Mouse (Mus musculus): Measurements from ENCODE around the gene Olfr984. TPM values are rescaled to one million over a fixed set of nuclear protein-coding genes. Genes with fewer than 3 reads are reported as not detected.

Gene Olfr984
- polyA plus RNA-seq, 1 experiment from 2014 or later: not detected

DNA sequence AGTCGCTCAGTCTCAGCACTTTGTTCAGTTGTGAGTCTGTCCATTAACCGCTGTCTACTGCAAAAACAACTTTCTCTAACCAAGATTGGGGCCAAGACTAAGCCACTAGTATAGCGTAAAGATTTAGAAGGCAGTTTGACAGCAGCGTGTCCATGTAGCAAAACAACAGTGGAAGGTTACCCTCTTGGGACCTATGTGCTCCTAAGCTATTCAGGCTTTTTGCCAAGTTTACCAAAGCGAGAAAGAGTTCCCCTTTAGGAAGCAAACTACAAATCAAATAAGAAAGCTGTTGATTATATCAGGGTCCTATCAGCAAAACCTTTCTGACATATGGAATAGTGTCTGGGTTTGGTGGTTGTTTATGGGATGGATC, 3.3 kb upstream of the Olfr984 start:
- H3K9ac ChIP-seq: no peak overlapping the region
- WGBS: 62% methylated on average over 5 of the region's 5 CpGs
- ATAC-seq (ENCODE audit: insufficient read depth): no peak
- no peak overlapping the region for H3K27ac ChIP-seq (ENCODE audit: low read depth)
- H3K9me3 ChIP-seq (ENCODE audit: low read depth, low read length): no peaks in the 10 kb centered on the region
- TF ChIP-seq CTCF (IDR thresholded peaks at IDR 0.05; ENCODE audit: low read depth): no peak
- H3K27me3 ChIP-seq (ENCODE audit: insufficient read depth, low read length): no peaks in the 10 kb centered on the region
- H3K36me3 ChIP-seq (ENCODE audit: insufficient read depth): no peaks in the 10 kb centered on the region
- H3K4me3 ChIP-seq (ENCODE audit: low read depth, low read length): no peak overlapping the region
- H3K4me2 ChIP-seq: peak overlapping the region; percentile 21; the same call in 1 of the 2 replicates
- H3K4me1 ChIP-seq (ENCODE audit: insufficient read depth): no peaks in the 10 kb centered on the region
- peak; percentile 38 for DNase-seq

DNA sequence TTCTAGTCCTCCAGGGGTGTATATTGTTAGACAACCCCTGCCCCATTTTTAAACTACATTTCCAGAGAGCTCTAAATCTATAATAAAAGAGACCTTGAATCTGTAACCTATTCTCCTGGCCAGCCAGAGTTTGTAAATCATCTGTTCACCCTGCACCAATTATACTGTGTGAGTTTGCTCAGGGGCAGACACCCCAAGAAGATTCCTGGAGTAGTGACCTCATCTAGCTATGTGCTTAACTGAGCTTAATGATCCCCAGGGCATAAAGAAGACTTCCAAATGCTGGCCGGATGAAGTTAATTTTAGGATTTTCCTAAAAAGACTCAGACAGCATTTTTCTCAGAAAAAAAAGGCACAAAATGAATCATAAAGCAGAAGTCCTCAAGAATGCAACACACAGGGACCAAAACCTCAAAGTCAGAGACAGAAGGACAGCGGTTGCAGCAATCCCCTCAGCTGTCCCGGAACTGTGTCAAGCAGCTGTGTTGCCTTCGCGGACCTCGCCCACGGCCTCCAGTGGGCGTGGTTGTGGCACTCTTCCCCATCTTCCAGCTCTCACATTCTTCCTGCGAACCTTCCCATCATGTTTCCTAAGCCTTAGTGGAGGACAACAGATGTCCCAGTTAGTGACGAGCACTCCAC, 2.8 kb upstream of the Olfr984 start:
- Histone ChIP-seq H3K9ac (no peak overlapping the region), H3K27me3 (ENCODE audit: insufficient read depth, low read length) (no peaks in the 10 kb centered on the region), H3K4me1 (ENCODE audit: insufficient read depth) (no peaks in the 10 kb centered on the region), H3K4me3 (ENCODE audit: low read depth, low read length) (no peak overlapping the region), H3K36me3 (ENCODE audit: insufficient read depth) (no peaks in the 10 kb centered on the region), H3K4me2 (peak overlapping the region; percentile 21; the same call in 1 of the 2 replicates), H3K9me3 (ENCODE audit: low read depth, low read length) (no peaks in the 10 kb centered on the region), H3K27ac (ENCODE audit: low read depth) (no peak overlapping the region)
- DNase-seq (peak; percentile 53), ATAC-seq (ENCODE audit: insufficient read depth) (peak; percentile 74)
- 31% methylated on average over 10 of the region's 10 CpGs for WGBS
- TF ChIP-seq CTCF (IDR thresholded peaks at IDR 0.05; ENCODE audit: low read depth): no peak

DNA sequence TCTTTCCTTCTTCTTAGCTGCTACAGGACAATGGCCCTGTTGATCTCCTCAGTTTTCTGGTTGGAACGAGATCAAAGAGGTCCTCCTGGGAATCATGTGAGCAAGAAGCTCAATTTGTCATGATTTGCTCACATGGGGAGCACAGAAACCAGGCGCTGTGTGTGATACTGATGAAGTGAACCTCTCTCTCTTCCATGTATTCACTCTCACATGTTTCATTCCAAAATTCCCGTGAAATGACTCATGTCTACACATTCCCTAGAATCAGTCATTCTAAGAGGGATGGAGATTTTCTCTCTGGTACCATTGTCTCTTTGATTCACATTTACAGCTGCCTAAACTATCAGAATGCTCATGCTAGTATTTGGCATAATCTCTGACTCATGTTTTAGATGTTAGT, 19.2 kb downstream of the Olfr984 start:
- H3K27ac ChIP-seq (ENCODE audit: low read depth): no peak overlapping the region

DNA sequence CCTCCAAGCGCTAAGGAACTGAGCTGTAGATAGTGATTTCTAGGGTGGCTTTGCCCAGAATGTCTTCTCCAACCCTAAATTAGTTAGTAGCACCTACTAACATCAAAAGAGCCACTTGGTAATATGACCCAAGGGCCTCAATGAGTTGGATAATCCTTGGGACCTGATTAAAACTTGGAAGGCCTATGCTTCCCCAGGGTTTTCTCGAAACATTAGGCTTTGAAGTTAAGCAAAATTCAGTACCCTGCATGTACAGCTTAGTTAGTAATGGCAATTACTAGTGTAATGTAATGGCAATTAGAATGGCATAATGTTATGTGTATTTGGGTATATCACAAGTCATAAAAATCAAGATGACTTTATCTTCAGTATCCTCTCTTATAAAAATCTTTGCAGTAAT, 20.5 kb downstream of the Olfr984 start, which contains the start of gene Olfr983:
Olfr983 (minus strand) TSS at position 101 of the 400 bp plus-strand sequence.
- ATAC-seq (ENCODE audit: insufficient read depth) (no peak), DNase-seq (no peak)
- H3K4me3 ChIP-seq (ENCODE audit: low read depth, low read length): no peak within 1 kb of the TSS
- no peak within 1 kb of the TSS for H3K27ac ChIP-seq (ENCODE audit: low read depth)
- H3K9ac ChIP-seq: no peak within 1 kb of the TSS
- no peaks in the 10 kb centered on the region for H3K27me3 ChIP-seq (ENCODE audit: insufficient read depth, low read length)
- H3K4me1 ChIP-seq (ENCODE audit: insufficient read depth): no peaks in the 10 kb centered on the region
- H3K4me2 ChIP-seq: no peak within 1 kb of the TSS
- no peak for TF ChIP-seq CTCF (IDR thresholded peaks at IDR 0.05; ENCODE audit: low read depth)
- WGBS: 72% methylated on average over 2 of the region's 2 CpGs
- H3K9me3 ChIP-seq (ENCODE audit: low read depth, low read length): no peaks in the 10 kb centered on the region
- no peaks in the 10 kb centered on the region for H3K36me3 ChIP-seq (ENCODE audit: insufficient read depth)

More for the DNA sequence above, 19.2 kb downstream of the Olfr984 start:
- no peak for DNase-seq
- Histone ChIP-seq H3K27me3 (ENCODE audit: insufficient read depth, low read length) (no peaks in the 10 kb centered on the region), H3K4me2 (no peak overlapping the region), H3K4me1 (ENCODE audit: insufficient read depth) (no peaks in the 10 kb centered on the region), H3K9ac (no peak overlapping the region), H3K9me3 (ENCODE audit: low read depth, low read length) (no peaks in the 10 kb centered on the region), H3K4me3 (ENCODE audit: low read depth, low read length) (no peak overlapping the region), H3K36me3 (ENCODE audit: insufficient read depth) (no peaks in the 10 kb centered on the region)
- no peak for TF ChIP-seq CTCF (IDR thresholded peaks at IDR 0.05; ENCODE audit: low read depth)
- WGBS: 56% methylated on average over 3 of the region's 3 CpGs
- ATAC-seq (ENCODE audit: insufficient read depth): no peak

GRCm38 (mm10) chr9:40073529-40073928, 40.5 kb downstream of the Olfr984 start, which contains the start of gene Olfr982:
Gene Olfr982 (plus strand): TSS chr9:40073829.
- Histone ChIP-seq H3K4me3 (ENCODE audit: low read depth, low read length) (no peak within 1 kb of the TSS), H3K4me1 (ENCODE audit: insufficient read depth) (no peaks in the 10 kb centered on the region), H3K27me3 (ENCODE audit: insufficient read depth, low read length) (no peaks in the 10 kb centered on the region), H3K9ac (no peak within 1 kb of the TSS), H3K36me3 (ENCODE audit: insufficient read depth) (no peaks in the 10 kb centered on the region), H3K9me3 (ENCODE audit: low read depth, low read length) (no peaks in the 10 kb centered on the region), H3K4me2 (no peak within 1 kb of the TSS), H3K27ac (ENCODE audit: low read depth) (no peak within 1 kb of the TSS)
- DNase-seq (no peak), ATAC-seq (ENCODE audit: insufficient read depth) (no peak)
- 74% methylated on average over 2 of the region's 2 CpGs for WGBS
- no peak for TF ChIP-seq CTCF (IDR thresholded peaks at IDR 0.05; ENCODE audit: low read depth)

DNA sequence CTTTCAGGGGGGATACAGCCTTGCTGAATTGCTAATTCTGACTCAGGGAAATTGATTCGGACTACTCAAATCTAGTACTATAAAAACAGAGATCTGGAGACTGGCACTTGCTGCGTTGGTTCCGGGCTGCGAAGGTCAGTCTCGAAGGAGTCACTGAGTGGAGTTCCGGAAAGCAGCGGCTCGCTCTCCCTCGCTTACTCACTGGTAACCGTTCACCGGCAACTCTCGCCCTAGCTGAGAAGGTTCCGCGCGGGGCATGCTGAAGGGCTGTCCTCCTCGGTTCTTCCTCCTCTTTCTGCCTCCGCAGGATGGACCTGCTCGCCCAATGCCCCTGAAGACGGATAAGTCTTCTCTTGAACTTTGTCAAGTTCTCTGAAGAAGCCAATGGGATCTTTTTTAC, 63.9 kb downstream of the Olfr984 start:
- no peak for DNase-seq
- no peak for TF ChIP-seq CTCF (IDR thresholded peaks at IDR 0.05; ENCODE audit: low read depth)
- no peaks in the 10 kb centered on the region for H3K9me3 ChIP-seq (ENCODE audit: low read depth, low read length)
- H3K9ac ChIP-seq: no peak overlapping the region
- WGBS: 89% methylated on average over 19 of the region's 19 CpGs
- H3K4me1 ChIP-seq (ENCODE audit: insufficient read depth): no peaks in the 10 kb centered on the region
- no peaks in the 10 kb centered on the region for H3K27me3 ChIP-seq (ENCODE audit: insufficient read depth, low read length)
- H3K4me2 ChIP-seq: no peak overlapping the region
- no peak overlapping the region for H3K4me3 ChIP-seq (ENCODE audit: low read depth, low read length)
- no peak overlapping the region for H3K27ac ChIP-seq (ENCODE audit: low read depth)
- ATAC-seq (ENCODE audit: insufficient read depth): no peak
- no peaks in the 10 kb centered on the region for H3K36me3 ChIP-seq (ENCODE audit: insufficient read depth)

Other genes with a start within 250 kb of the Olfr984 start
- not detected in 2 replicates for gene Olfr972, start 247.8 kb downstream of the Olfr984 start, polyA plus RNA-seq (2014; fragmentation: Nextera tagmentation; extraction: Ambion mirVana)
- not detected in 2 replicates for gene Olfr229, start 206.9 kb downstream of the Olfr984 start, polyA plus RNA-seq (2014; fragmentation: Nextera tagmentation; extraction: Ambion mirVana)
- not detected in 2 replicates for gene Olfr974, start 176.7 kb downstream of the Olfr984 start, polyA plus RNA-seq (2014; fragmentation: Nextera tagmentation; extraction: Ambion mirVana)
- not detected in 2 replicates for gene Olfr975, start 162.2 kb downstream of the Olfr984 start, polyA plus RNA-seq (2014; fragmentation: Nextera tagmentation; extraction: Ambion mirVana)
- not detected in 2 replicates for gene Olfr976, start 153.1 kb downstream of the Olfr984 start, polyA plus RNA-seq (2014; fragmentation: Nextera tagmentation; extraction: Ambion mirVana)
- gene Olfr978, start 122.1 kb downstream of the Olfr984 start, polyA plus RNA-seq (2014; fragmentation: Nextera tagmentation; extraction: Ambion mirVana): not detected in 2 replicates
- gene Olfr979, start 110.7 kb downstream of the Olfr984 start, polyA plus RNA-seq (2014; fragmentation: Nextera tagmentation; extraction: Ambion mirVana): not detected in 2 replicates
- gene Olfr980, start 104.6 kb downstream of the Olfr984 start, polyA plus RNA-seq (2014; fragmentation: Nextera tagmentation; extraction: Ambion mirVana): not detected in 2 replicates
- not detected in 2 replicates for gene Olfr981, start 92.7 kb downstream of the Olfr984 start, polyA plus RNA-seq (2014; fragmentation: Nextera tagmentation; extraction: Ambion mirVana)
- not detected in 2 replicates for gene Olfr982, start 40.4 kb downstream of the Olfr984 start, polyA plus RNA-seq (2014; fragmentation: Nextera tagmentation; extraction: Ambion mirVana)
- gene Olfr983, start 20.6 kb downstream of the Olfr984 start, polyA plus RNA-seq (2014; fragmentation: Nextera tagmentation; extraction: Ambion mirVana): not detected in 2 replicates
- not detected in 2 replicates for gene Olfr985, start 16.0 kb upstream of the Olfr984 start, polyA plus RNA-seq (2014; fragmentation: Nextera tagmentation; extraction: Ambion mirVana)
- gene Tmem225, start 33.9 kb upstream of the Olfr984 start, polyA plus RNA-seq (2014; fragmentation: Nextera tagmentation; extraction: Ambion mirVana): not detected in 2 replicates
- not detected in 2 replicates for gene Olfr986, start 66.7 kb upstream of the Olfr984 start, polyA plus RNA-seq (2014; fragmentation: Nextera tagmentation; extraction: Ambion mirVana)
- gene Zfp202, start 78.1 kb upstream of the Olfr984 start, polyA plus RNA-seq (2014; fragmentation: Nextera tagmentation; extraction: Ambion mirVana): 5.0 and 6.0 TPM in 2 replicates
- gene Scn3b, start 155.0 kb upstream of the Olfr984 start, polyA plus RNA-seq (2014; fragmentation: Nextera tagmentation; extraction: Ambion mirVana): 2.9 and 4.4 TPM in 2 replicates